18 mouse cellular contexts compared by ENCODE assay signal in genomic region chr5:77071626-77072025, GRCm38 (mm10). TPM values are rescaled to one million over a fixed set of nuclear protein-coding genes. Genes with fewer than 3 reads are reported as not detected.
DNase-seq lines count a peak whose midpoint lies in the region; TF ChIP-seq lines count a peak whose summit lies in the region.
"Had no signal": no experiment of that assay in that cellular context is flagged by ENCODE, and none has a peak within 500 bp of the region (broad histone marks: within the 10 kb centered on the region; RNA-seq: fewer than 3 reads in every experiment).

No protein-coding gene starts in this region.

- H3K27ac ChIP-seq in layer of hippocampus, adult 2 months: no peak overlapping the region
- peak overlapping the region; percentile 6; the same call in 1 of the 2 replicates for H3K27ac ChIP-seq in testis, adult 2 months (ENCODE audit: control insufficient read depth, insufficient read depth, low read depth, low read length)
- H3K27ac ChIP-seq: embryonic facial prominence, embryonic 13.5 days; forebrain, embryonic 10.5 days; limb, embryonic 15.5 days; neural tube, embryonic 13.5 days had no signal

- no peak for TF ChIP-seq POLR2A in testis, adult 2 months (IDR thresholded peaks at IDR 0.05; ENCODE audit: control insufficient read depth, low read depth, low read length)

- no peaks in the 10 kb centered on the region for H3K36me3 ChIP-seq in testis, adult 2 months (ENCODE audit: control insufficient read depth, insufficient read depth, low read length)
- H3K36me3 ChIP-seq: embryonic facial prominence, embryonic 13.5 days; forebrain, embryonic 10.5 days; limb, embryonic 15.5 days; neural tube, embryonic 13.5 days had no signal

- H3K4me1 ChIP-seq in testis, adult 2 months (ENCODE audit: control insufficient read depth, insufficient read depth, low read length): peaks cover 3% of the 10 kb centered on the region; the same call in 1 of the 2 replicates
- H3K4me1 ChIP-seq: forebrain, embryonic 10.5 days; neural tube, embryonic 13.5 days had no signal

- peak; percentile 71 for TF ChIP-seq CTCF in layer of hippocampus, adult 2 months (conservative IDR thresholded peaks at IDR 0.05)
- TF ChIP-seq CTCF in testis, adult 2 months (IDR thresholded peaks at IDR 0.05; ENCODE audit: control insufficient read depth, insufficient read depth, insufficient replicate concordance, low read depth, low read length): no peak

- peak; percentile 18 for DNase-seq in embryo, embryonic 11 days
- no peak for DNase-seq in embryo, embryonic 9.5 days (ENCODE audit: extremely low spot score)
- no peak for DNase-seq in layer of hippocampus, adult 2 months (ENCODE audit: low spot score in 2 of 2)
- no peak for DNase-seq in layer of hippocampus, postnatal 36 days
- no peak for DNase-seq in testis, postnatal 10 days (ENCODE audit: low spot score)
- no peak for DNase-seq in Muller cell, postnatal 12 days (ENCODE audit: inconsistent ontology term)
- DNase-seq in layer of hippocampus, adult 18-20 months (ENCODE audit: low spot score in 2 of 2): no peak
- DNase-seq: adrenal gland, adult 2 months; cerebellum, adult 9-10 months; heart, postnatal 36 days; lung, postnatal 4 days had no signal

- H3K27me3 ChIP-seq in testis, adult 2 months (ENCODE audit: control insufficient read depth, insufficient read depth, low read length): no peaks in the 10 kb centered on the region
- H3K27me3 ChIP-seq: embryonic facial prominence, embryonic 13.5 days; limb, embryonic 15.5 days; neural tube, embryonic 13.5 days had no signal

- H3K4me3 ChIP-seq in layer of hippocampus, adult 2 months: no peak overlapping the region
- no peak overlapping the region for H3K4me3 ChIP-seq in testis, adult 2 months (ENCODE audit: control insufficient read depth, low read depth, low read length)
- H3K4me3 ChIP-seq: embryonic facial prominence, embryonic 13.5 days; forebrain, embryonic 10.5 days; limb, embryonic 15.5 days; neural tube, embryonic 13.5 days had no signal

RNA-seq across cellular contexts. Expression of gene Hopx, which starts 43.3 kb away (rescaled TPM):
- total RNA-seq in layer of hippocampus, adult 2 months (2021): 10 to 100 TPM; 81.8 to 81.9 TPM
- 10 to 100 TPM; 85.0 to 92.8 TPM for total RNA-seq in layer of hippocampus, postnatal 36 days (2021)
- 13.7 and 16.0 TPM in 2 replicates for polyA plus RNA-seq in testis, adult 2 months (2012; rRNA removed)
- 10 to 100 TPM; 82.2 to 84.9 TPM for total RNA-seq in layer of hippocampus, adult 18-20 months (2021)

RNA-seq across cellular contexts. Expression of gene Thegl, which starts 55.8 kb away (rescaled TPM):
- total RNA-seq in layer of hippocampus, adult 2 months (2021): 1 to 10 TPM; 1.4 to 1.6 TPM
- 1 to 10 TPM in 1 of 2 experiments, under 1 TPM in 1; 0.76 to 2.0 TPM for total RNA-seq in layer of hippocampus, postnatal 36 days (2021)
- polyA plus RNA-seq in testis, adult 2 months (2012; rRNA removed): 145 and 149 TPM in 2 replicates
- 1 to 10 TPM in 1 of 2 experiments, under 1 TPM in 1; 0.97 to 1.1 TPM for total RNA-seq in layer of hippocampus, adult 18-20 months (2021)
- total RNA-seq: adrenal gland, adult 2 months; gastrocnemius, adult 18-20 months; heart, postnatal 36 days had no signal
- polyA plus RNA-seq: adrenal gland, adult 2 months; C2C12 had no signal
